Mouse (Mus musculus) small intestine, adult 2 months (tissue): ENCODE measurements around the gene Ehd3.

Source experiments
- CTCF ChIP-seq: fragments of 200-500 bp; IDR thresholded peaks from 2 replicates; pipeline ENCODE4 v1.5.1; 2012; ENCODE audit warnings: low read depth, mild to moderate bottlenecking, control low read depth, inconsistent platforms, low read length, moderate library complexity, mixed read lengths; ENCODE audit not compliant: insufficient replicate concordance, insufficient read length; ENCODE audit errors: extremely low read depth
- POLR2A ChIP-seq: fragments of 200-500 bp; IDR thresholded peaks from 2 replicates; pipeline ENCODE4 v1.6.1; 2012; ENCODE audit warnings: low read depth, mild to moderate bottlenecking, control low read depth, inconsistent platforms, low read length, moderate library complexity

DNA sequence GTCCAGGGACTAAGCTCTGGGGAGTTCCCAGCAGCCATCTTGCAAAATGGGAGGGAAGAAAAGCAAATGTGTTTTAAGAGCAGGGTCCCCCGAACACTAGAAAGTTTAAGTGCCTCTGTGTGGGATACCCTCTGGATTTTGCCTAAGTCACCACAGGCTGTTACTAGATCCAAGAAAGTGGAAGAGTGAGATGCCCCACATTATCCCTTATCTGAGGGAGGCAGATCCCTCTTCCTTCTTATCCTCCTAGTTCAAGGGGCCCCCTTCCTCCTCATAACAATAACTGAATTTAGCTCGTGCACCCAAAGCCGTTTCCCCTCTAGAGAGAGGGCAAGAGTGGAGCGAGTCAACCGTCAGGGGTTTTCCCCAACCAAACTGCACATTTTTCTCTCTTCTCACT lies 3.3 kb downstream of the Ehd3 start:
- no peak for TF ChIP-seq POLR2A
- no peak for TF ChIP-seq CTCF
